Mouse (Mus musculus): Measurements from ENCODE around the gene A530084C06Rik. TPM values are rescaled to one million over a fixed set of nuclear protein-coding genes. Genes with fewer than 3 reads are reported as not detected.

A530084C06Rik gene
- polyA plus RNA-seq, 1 experiment, result 0.56 TPM

DNA sequence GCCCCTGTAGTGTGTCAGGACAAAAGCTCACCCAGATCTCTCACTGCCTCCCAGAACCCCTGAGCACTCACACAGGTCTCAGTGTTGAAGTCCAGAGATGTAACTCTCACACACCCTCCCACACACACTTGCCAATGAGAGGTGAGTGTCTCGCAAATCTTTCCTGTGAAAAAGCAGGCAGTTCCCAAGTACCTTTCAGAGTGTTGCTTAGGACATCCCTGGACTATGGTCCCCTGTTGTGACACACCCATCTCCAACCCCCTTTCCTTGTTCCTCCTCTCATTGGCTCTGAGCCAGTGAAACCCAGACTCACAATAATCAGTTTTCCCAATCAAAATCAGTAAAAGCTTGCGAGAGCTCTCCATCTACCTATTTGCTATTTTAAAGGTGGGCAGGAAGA is 12.3 kb downstream of the A530084C06Rik start:
- Histone ChIP-seq H3K27me3 (ENCODE audit: control insufficient read depth, insufficient read depth, low read length) (no peaks in the 10 kb centered on the region), H3K36me3 (ENCODE audit: control insufficient read depth, insufficient read depth, low read length) (no peaks in the 10 kb centered on the region), H3K4me1 (ENCODE audit: control insufficient read depth, insufficient read depth, insufficient read length, low read length) (peaks cover 13% of the 10 kb centered on the region; the same call in 1 of the 2 replicates), H3K4me3 (ENCODE audit: low read depth, low read length) (no peak overlapping the region), H3K27ac (ENCODE audit: insufficient read depth, low read depth, low read length) (0 out of 2 replicates have a peak overlapping the region, but pooled peaks have one; percentile 3)
- TF ChIP-seq POLR2A (IDR thresholded peaks at IDR 0.05; ENCODE audit: low read depth, low read length), result no peak
- TF ChIP-seq CTCF (IDR thresholded peaks at IDR 0.05; ENCODE audit: extremely low read depth, insufficient read length, insufficient replicate concordance, low read depth, low read length), result no peak
- 27% methylated on average over 2 of the region's 2 CpGs for WGBS

DNA sequence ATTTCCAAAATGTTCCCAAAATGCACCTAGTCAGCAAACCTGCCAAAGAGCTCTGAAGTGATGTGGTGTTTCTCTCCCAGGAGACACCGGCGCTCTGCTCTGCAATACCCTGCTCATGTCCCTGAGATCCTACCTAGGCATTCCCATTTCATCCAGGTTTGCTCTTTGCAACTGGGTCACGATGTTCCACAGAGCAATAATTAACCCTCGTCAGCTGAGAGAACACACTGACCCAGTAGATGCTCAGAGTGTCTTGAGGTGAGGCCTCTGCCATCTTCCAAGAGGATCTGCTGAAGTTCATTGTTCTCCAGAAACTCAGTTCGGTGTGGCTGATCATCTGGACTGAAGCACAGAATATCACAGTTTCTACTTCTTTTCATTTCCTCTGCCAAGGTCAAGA is 16.1 kb downstream of the A530084C06Rik start:
- WGBS, result 93% methylated on average over 5 of the region's 5 CpGs
- Histone ChIP-seq H3K4me1 (ENCODE audit: control insufficient read depth, insufficient read depth, insufficient read length, low read length) (peaks cover 13% of the 10 kb centered on the region; the same call in 1 of the 2 replicates), H3K27ac (ENCODE audit: insufficient read depth, low read depth, low read length) (no peak overlapping the region), H3K36me3 (ENCODE audit: control insufficient read depth, insufficient read depth, low read length) (no peaks in the 10 kb centered on the region), H3K27me3 (ENCODE audit: control insufficient read depth, insufficient read depth, low read length) (no peaks in the 10 kb centered on the region), H3K4me3 (ENCODE audit: low read depth, low read length) (no peak overlapping the region)
- no peak for TF ChIP-seq CTCF (IDR thresholded peaks at IDR 0.05; ENCODE audit: extremely low read depth, insufficient read length, insufficient replicate concordance, low read depth, low read length)
- TF ChIP-seq POLR2A (IDR thresholded peaks at IDR 0.05; ENCODE audit: low read depth, low read length), result no peak

DNA sequence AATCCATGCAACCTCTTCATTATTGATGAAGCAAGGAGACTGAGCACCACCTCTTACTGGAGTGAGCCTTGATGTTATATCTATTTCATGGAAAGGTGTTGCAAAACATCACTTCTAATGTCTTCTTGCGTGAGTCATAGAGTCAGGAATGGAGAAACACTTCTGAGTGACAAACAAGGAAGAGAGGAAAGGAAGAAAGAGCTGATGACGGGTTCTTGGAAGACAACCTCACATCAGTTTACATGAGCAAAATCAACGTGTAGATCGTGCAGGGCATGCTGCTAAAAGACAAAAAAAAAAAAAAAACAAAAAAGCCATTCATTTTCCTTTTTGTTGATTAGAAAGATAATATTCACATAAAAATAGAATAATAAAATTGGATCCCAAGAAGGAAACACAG is 24.4 kb downstream of the A530084C06Rik start:
- H3K36me3 ChIP-seq (ENCODE audit: control insufficient read depth, insufficient read depth, low read length), result no peaks in the 10 kb centered on the region
- no peak overlapping the region for H3K4me3 ChIP-seq (ENCODE audit: low read depth, low read length)
- no peak overlapping the region for H3K27ac ChIP-seq (ENCODE audit: insufficient read depth, low read depth, low read length)
- no peaks in the 10 kb centered on the region for H3K4me1 ChIP-seq (ENCODE audit: control insufficient read depth, insufficient read depth, insufficient read length, low read length)
- TF ChIP-seq POLR2A (IDR thresholded peaks at IDR 0.05; ENCODE audit: low read depth, low read length) (no peak), CTCF (IDR thresholded peaks at IDR 0.05; ENCODE audit: extremely low read depth, insufficient read length, insufficient replicate concordance, low read depth, low read length) (no peak)
- H3K27me3 ChIP-seq (ENCODE audit: control insufficient read depth, insufficient read depth, low read length), result no peaks in the 10 kb centered on the region
- 90% methylated on average over 4 of the region's 4 CpGs for WGBS

DNA sequence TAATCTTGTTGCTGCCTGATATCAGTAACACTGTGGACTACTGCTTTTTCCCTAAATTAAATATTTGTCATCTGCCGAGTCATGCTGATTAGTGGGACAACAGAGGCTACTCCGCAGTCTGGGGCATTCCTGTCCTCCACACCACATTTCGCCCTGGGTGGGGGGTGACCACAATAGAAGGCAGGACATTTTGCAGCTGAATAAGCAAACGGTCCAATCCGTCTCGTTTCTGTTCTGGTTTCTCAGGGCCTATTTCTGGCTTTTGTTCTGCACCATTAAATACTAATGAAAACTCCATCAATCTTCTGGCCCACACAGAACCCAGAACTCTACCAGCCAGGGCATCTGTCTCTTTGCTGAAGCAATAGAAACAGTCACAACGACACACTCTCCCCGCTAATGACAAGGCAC is 27.5 kb downstream of the A530084C06Rik start:
- Histone ChIP-seq H3K27ac (ENCODE audit: insufficient read depth, low read depth, low read length) (no peak overlapping the region), H3K4me1 (ENCODE audit: control insufficient read depth, insufficient read depth, insufficient read length, low read length) (no peaks in the 10 kb centered on the region), H3K36me3 (ENCODE audit: control insufficient read depth, insufficient read depth, low read length) (no peaks in the 10 kb centered on the region), H3K27me3 (ENCODE audit: control insufficient read depth, insufficient read depth, low read length) (no peaks in the 10 kb centered on the region), H3K4me3 (ENCODE audit: low read depth, low read length) (no peak overlapping the region)
- TF ChIP-seq CTCF (IDR thresholded peaks at IDR 0.05; ENCODE audit: extremely low read depth, insufficient read length, insufficient replicate concordance, low read depth, low read length) (no peak), POLR2A (IDR thresholded peaks at IDR 0.05; ENCODE audit: low read depth, low read length) (no peak)
- 57% methylated on average over 8 of the region's 8 CpGs for WGBS

DNA sequence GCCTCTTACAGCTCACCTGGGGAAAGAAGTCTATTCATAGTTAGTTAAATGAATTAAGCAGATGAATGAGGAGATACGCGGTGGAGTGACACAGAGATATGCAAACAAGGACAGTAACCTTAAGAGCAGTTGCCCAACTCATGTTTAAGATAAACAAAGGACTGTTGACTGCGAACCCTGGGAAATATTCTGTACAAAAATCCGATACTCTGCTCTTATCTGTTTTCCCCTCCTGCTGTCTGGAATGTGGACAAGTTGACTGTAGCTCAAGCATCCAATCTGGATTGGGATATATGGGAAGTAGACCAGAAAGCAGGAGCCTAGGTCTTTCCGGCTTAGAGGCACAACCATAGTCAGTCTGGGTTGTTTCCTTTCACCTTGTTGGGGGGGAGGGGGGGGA is 27.9 kb downstream of the A530084C06Rik start:
- WGBS, result 60% methylated on average over 5 of the region's 5 CpGs
- Histone ChIP-seq H3K4me3 (ENCODE audit: low read depth, low read length) (no peak overlapping the region), H3K27me3 (ENCODE audit: control insufficient read depth, insufficient read depth, low read length) (no peaks in the 10 kb centered on the region), H3K36me3 (ENCODE audit: control insufficient read depth, insufficient read depth, low read length) (no peaks in the 10 kb centered on the region), H3K4me1 (ENCODE audit: control insufficient read depth, insufficient read depth, insufficient read length, low read length) (no peaks in the 10 kb centered on the region), H3K27ac (ENCODE audit: insufficient read depth, low read depth, low read length) (no peak overlapping the region)
- TF ChIP-seq CTCF (IDR thresholded peaks at IDR 0.05; ENCODE audit: extremely low read depth, insufficient read length, insufficient replicate concordance, low read depth, low read length) (no peak), POLR2A (IDR thresholded peaks at IDR 0.05; ENCODE audit: low read depth, low read length) (no peak)

DNA sequence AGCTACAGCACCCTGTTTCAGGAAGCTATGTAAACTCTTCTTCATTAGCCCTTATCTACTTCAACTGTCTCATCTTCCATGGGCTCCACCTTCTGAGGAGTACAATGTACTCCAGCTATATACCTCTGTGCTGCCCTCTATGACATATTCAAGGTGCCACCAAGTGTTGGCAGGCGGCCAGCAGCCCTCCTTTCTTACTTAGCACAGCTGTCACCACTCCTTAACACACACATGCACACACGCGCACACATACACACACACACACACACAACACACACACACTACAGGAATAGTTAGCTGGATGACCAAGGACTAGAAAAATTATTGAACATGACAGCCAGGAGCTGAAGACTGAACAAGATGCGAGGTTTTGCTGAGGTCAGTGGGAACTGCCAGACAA is 34.2 kb downstream of the A530084C06Rik start:
- H3K4me3 ChIP-seq (ENCODE audit: low read depth, low read length), result no peak overlapping the region
- WGBS, result 42% methylated on average over 4 of the region's 4 CpGs
- H3K36me3 ChIP-seq (ENCODE audit: control insufficient read depth, insufficient read depth, low read length), result no peaks in the 10 kb centered on the region
- H3K27me3 ChIP-seq (ENCODE audit: control insufficient read depth, insufficient read depth, low read length), result no peaks in the 10 kb centered on the region
- TF ChIP-seq POLR2A (IDR thresholded peaks at IDR 0.05; ENCODE audit: low read depth, low read length) (no peak), CTCF (IDR thresholded peaks at IDR 0.05; ENCODE audit: extremely low read depth, insufficient read length, insufficient replicate concordance, low read depth, low read length) (no peak)
- no peak overlapping the region for H3K27ac ChIP-seq (ENCODE audit: insufficient read depth, low read depth, low read length)
- H3K4me1 ChIP-seq (ENCODE audit: control insufficient read depth, insufficient read depth, insufficient read length, low read length), result peaks cover 10% of the 10 kb centered on the region; the same call in 1 of the 2 replicates

DNA sequence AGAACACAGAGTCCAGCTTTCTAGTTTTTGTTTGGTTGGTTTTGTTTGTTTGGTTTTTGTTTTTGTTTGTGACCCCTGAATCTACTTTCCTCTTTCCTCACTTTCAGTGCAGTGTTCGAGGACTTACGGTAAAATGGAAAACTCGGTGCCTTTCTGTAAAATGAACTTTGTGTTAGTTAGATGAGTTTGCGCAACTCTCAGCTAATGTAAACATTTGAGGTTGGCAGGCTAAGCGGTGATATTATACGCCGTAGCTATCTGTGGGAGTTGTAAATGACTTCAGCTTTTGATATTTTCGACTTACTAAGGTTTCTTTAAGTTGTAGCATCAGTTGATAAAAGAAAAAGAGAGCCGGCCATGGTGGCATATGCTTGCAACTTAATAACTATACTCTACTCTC is 40.2 kb downstream of the A530084C06Rik start:
- H3K27ac ChIP-seq (ENCODE audit: insufficient read depth, low read depth, low read length), result peak overlapping the region; percentile 60
- 17% methylated on average over 9 of the region's 9 CpGs for WGBS
- H3K36me3 ChIP-seq (ENCODE audit: control insufficient read depth, insufficient read depth, low read length), result no peaks in the 10 kb centered on the region
- peaks cover 12% of the 10 kb centered on the region for H3K4me1 ChIP-seq (ENCODE audit: control insufficient read depth, insufficient read depth, insufficient read length, low read length)
- H3K4me3 ChIP-seq (ENCODE audit: low read depth, low read length), result no peak overlapping the region
- no peaks in the 10 kb centered on the region for H3K27me3 ChIP-seq (ENCODE audit: control insufficient read depth, insufficient read depth, low read length)
- TF ChIP-seq POLR2A (IDR thresholded peaks at IDR 0.05; ENCODE audit: low read depth, low read length), result no peak
- no peak for TF ChIP-seq CTCF (IDR thresholded peaks at IDR 0.05; ENCODE audit: extremely low read depth, insufficient read length, insufficient replicate concordance, low read depth, low read length)

Measured in small intestine, adult 2 months (tissue).